Mouse (Mus musculus) adipose tissue, adult 10 weeks (tissue): ENCODE data around the gene Cyp26c1. TPM values are rescaled to one million over a fixed set of nuclear protein-coding genes. Genes with fewer than 3 reads are reported as not detected.

Source experiments
- polyA plus RNA-seq: library from polyadenylated mRNA; stranded (reverse); fragments of 350-450 nt; fragmentation: Illumina TruSeq; extraction: RNeasy Lipid Tissue Mini Kit (QIAGEN cat#74804); gene quantifications from one replicate; pipeline ENCODE4 v1.2.3, GENCODE M21; 2014; ENCODE audit warnings: low read depth, low replicate concordance

The Cyp26c1 gene
- not detected for polyA plus RNA-seq

DNA sequence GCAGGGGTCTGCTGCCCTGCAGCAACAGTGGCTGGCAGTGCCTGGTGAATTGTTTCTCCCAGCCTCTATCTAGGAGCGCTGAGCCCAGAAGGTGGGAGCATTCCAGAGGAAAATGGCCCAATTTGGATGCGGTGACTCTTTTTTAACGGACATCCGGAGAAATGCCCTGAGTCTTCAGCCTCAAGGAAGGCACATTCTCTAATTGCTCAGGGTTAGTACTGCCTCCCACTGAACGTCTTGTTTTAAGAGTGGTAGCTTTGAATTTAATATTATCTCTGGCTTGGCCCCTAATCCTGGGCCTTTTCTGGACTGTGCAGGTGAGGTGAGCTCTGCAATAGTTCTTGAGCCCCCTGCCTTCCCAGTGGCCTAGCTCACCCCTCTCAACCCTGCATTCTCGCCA is at the start of gene Cyp26c1:
TSS of gene Cyp26c1 (plus strand) at position 301 of the 400 bp plus-strand sequence.

DNA sequence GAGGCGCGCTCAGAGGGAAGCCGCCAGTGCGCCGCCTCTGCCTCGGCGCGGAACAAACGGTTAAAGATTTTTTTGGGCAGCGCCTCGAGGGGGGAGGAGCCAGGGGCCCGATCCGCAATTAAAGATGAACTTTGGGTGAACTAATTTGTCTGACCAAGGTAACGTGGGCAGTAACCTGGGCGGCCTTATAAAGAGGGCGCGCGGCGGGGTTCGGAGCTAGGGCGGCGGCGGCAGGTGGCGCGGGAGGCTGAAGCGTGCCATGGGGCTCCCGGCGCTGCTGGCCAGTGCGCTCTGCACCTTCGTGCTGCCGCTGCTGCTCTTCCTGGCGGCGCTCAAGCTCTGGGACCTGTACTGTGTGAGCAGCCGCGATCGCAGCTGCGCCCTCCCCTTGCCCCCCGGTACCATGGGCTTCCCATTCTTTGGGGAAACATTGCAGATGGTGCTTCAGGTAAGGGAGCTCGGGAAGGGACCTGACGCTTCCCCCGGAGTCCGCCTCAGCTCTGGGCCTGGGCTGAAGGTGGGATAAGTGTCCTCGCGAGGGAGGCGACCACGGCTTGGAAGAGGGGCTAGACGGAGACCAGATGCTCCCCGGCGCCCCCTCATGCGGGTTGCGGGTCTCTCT is 12.4 kb downstream of the Cyp26c1 start, which contains the start of gene Cyp26a1:
TSS of gene Cyp26a1 (plus strand) at position 148 of the 622 bp plus-strand sequence.

Other genes starting within 250 kb of the Cyp26c1 start
- 14.5 TPM for gene Exoc6, start 135.2 kb upstream of the Cyp26c1 start, polyA plus RNA-seq
- 0.56 TPM for gene Cyp26a1, start 12.2 kb downstream of the Cyp26c1 start, polyA plus RNA-seq